Mouse (Mus musculus) hindbrain, postnatal 0 days (tissue): ENCODE data around the gene Rassf1. TPM values are rescaled to one million over a fixed set of nuclear protein-coding genes. Genes with fewer than 3 reads are reported as not detected.

ENCODE experiments used
- ATAC-seq: fragments of 200-750 bp; cut with Nextera tagmentation; 2 replicates; pipeline ENCODE4 v1.8.0; 2017; ENCODE audit warnings: mild to moderate bottlenecking, moderate TSS enrichment, moderate library complexity
- DNase-seq: peaks from one replicate; pipeline ENCODE4 v3.0.0-alpha.2; 2015; ENCODE audit warnings: low spot score
- H3K27ac ChIP-seq: fragments of 300-500 bp; sonication (generic); 2 replicates; pipeline ENCODE4 v1.5.1; 2014; ENCODE audit warnings: mild to moderate bottlenecking
- H3K27me3 ChIP-seq: fragments of 300-500 bp; sonication (generic); 2 replicates; pipeline ENCODE4 v1.6.1; 2014; ENCODE audit warnings: low read length, mixed read lengths; ENCODE audit not compliant: insufficient read depth
- H3K36me3 ChIP-seq: fragments of 300-500 bp; sonication (generic); 2 replicates; pipeline ENCODE4 v1.6.1; 2014; ENCODE audit warnings: low read length, mixed read lengths; ENCODE audit not compliant: insufficient read depth
- H3K4me1 ChIP-seq: fragments of 300-500 bp; sonication (generic); 2 replicates; pipeline ENCODE4 v1.6.1; 2014; ENCODE audit warnings: antibody characterized with exemption, low read length, mixed read lengths; ENCODE audit not compliant: insufficient read depth
- H3K4me2 ChIP-seq: fragments of 300-500 bp; sonication (generic); 2 replicates; pipeline ENCODE4 v1.6.1; 2014; ENCODE audit warnings: low read depth, mild to moderate bottlenecking, low read length, moderate library complexity, mixed read lengths
- H3K4me3 ChIP-seq: fragments of 300-500 bp; sonication (generic); 2 replicates; pipeline ENCODE4 v1.5.1; 2014; ENCODE audit warnings: low read length
- H3K9ac ChIP-seq: fragments of 300-500 bp; sonication (generic); replicated peaks from 2 replicates; pipeline ENCODE4 v1.6.1; 2014; ENCODE audit warnings: mild to moderate bottlenecking, low read length, moderate library complexity, mixed read lengths
- H3K9me3 ChIP-seq: fragments of 300-500 bp; sonication (generic); 2 replicates; pipeline ENCODE4 v1.6.1; 2016; ENCODE audit warnings: low read length, mixed read lengths
- CTCF ChIP-seq: IDR thresholded peaks from 2 replicates; pipeline ENCODE4 v1.5.1; 2016; ENCODE audit warnings: antibody characterized with exemption, control low read depth, low read depth
- WGBS: fragments of 180-500 bp; shearing (Covaris S2); extraction: QIAGEN DNeasy Blood & Tissue Kit; methylation state at CpG from one replicate; pipeline ENCODE4 v1.1.7; 2014; 5-methylcytosine and 5-hydroxymethylcytosine counted together
- polyA plus RNA-seq: library from polyadenylated mRNA; unstranded; fragments of >200 nt; fragmentation: Nextera tagmentation; extraction: Ambion mirVana; gene quantifications from 2 replicates; pipeline ENCODE4 v1.2.1, GENCODE M21; 2015
- total RNA-seq: library from RNA; depleted of rRNA; stranded (reverse); fragments of >200 nt; gene quantifications from 2 replicates; pipeline ENCODE4 v1.2.3, GENCODE M21; 2014

Rassf1 gene
- total and polyA plus RNA-seq, 2 experiments from 2014 or later: 17.6 to 30.3 TPM

GRCm38 (mm10) chr9:107526198-107527026 is 24.9 kb upstream of the Rassf1 start:
- TF ChIP-seq CTCF: peak; percentile 51
- Histone ChIP-seq H3K27me3 (no peaks in the 10 kb centered on the region), H3K4me2 (peak overlapping the region; percentile 49), H3K36me3 (0 out of 2 replicates have a peak, but pooled peaks cover 4% of the 10 kb centered on the region), H3K4me1 (peaks cover 13% of the 10 kb centered on the region), H3K27ac (no peak overlapping the region), H3K9ac (peak overlapping the region; percentile 28), H3K9me3 (no peaks in the 10 kb centered on the region), H3K4me3 (peak overlapping the region; percentile 27)
- 9% methylated on average over 43 of the region's 44 CpGs for WGBS
- ATAC-seq (peak; percentile 78), DNase-seq (peak; percentile 76)

- no peaks in the 10 kb centered on the region for H3K9me3 ChIP-seq
- peak within 1 kb of the TSS; percentile 90 for H3K27ac ChIP-seq
- peaks cover 13% of the 10 kb centered on the region; the same call in 1 of the 2 replicates for H3K36me3 ChIP-seq
- no peak for TF ChIP-seq CTCF
- peak within 1 kb of the TSS; percentile 86 for H3K9ac ChIP-seq
- H3K4me2 ChIP-seq: peak within 1 kb of the TSS; percentile 98
- peak within 1 kb of the TSS; percentile 90 for H3K4me3 ChIP-seq
- no peaks in the 10 kb centered on the region for H3K27me3 ChIP-seq
- DNase-seq: peak; percentile 99
- under 1% methylated on average over 46 of the region's 48 CpGs for WGBS
- ATAC-seq: peak; percentile 99
- peaks cover 26% of the 10 kb centered on the region for H3K4me1 ChIP-seq
Measured at GRCm38 (mm10) chr9:107533791-107534407, 17.5 kb upstream of the Rassf1 start, which contains the start of gene Tmem115. TSS of gene Tmem115 (plus strand) at chr9:107533945.

- DNase-seq: peak; percentile 59
- H3K4me2 ChIP-seq: peak overlapping the region; percentile 98
Measured at GRCm38 (mm10) chr9:107534408-107535202, 16.8 kb upstream of the Rassf1 start.

GRCm38 (mm10) chr9:107538231-107538630 is 13.1 kb upstream of the Rassf1 start:
- WGBS: 78% methylated on average over 7 of the region's 7 CpGs

More at GRCm38 (mm10) chr9:107534408-107535202, 16.8 kb upstream of the Rassf1 start:
- Histone ChIP-seq H3K9me3 (no peaks in the 10 kb centered on the region), H3K27ac (peak overlapping the region; percentile 90), H3K27me3 (no peaks in the 10 kb centered on the region), H3K9ac (peak overlapping the region; percentile 86), H3K4me3 (peak overlapping the region; percentile 90), H3K4me1 (peaks cover 26% of the 10 kb centered on the region), H3K36me3 (peaks cover 18% of the 10 kb centered on the region; the same call in 1 of the 2 replicates)
- under 1% methylated on average over 40 of the region's 40 CpGs for WGBS
- no peak for TF ChIP-seq CTCF
- no peak for ATAC-seq

GRCm38 (mm10) chr9:107538711-107539110 is 12.6 kb upstream of the Rassf1 start:
- no peak for TF ChIP-seq CTCF
- Histone ChIP-seq H3K27me3 (no peaks in the 10 kb centered on the region), H3K27ac (no peak overlapping the region), H3K4me3 (no peak overlapping the region), H3K4me2 (no peak overlapping the region), H3K9ac (no peak overlapping the region), H3K9me3 (no peaks in the 10 kb centered on the region), H3K4me1 (peaks cover 39% of the 10 kb centered on the region), H3K36me3 (peaks cover 18% of the 10 kb centered on the region; the same call in 1 of the 2 replicates)
- no peak for ATAC-seq
- no peak for DNase-seq
- WGBS: 91% methylated on average over 3 of the region's 3 CpGs

More at GRCm38 (mm10) chr9:107538231-107538630, 13.1 kb upstream of the Rassf1 start:
- Histone ChIP-seq H3K9ac (no peak overlapping the region), H3K27me3 (no peaks in the 10 kb centered on the region), H3K4me1 (peaks cover 39% of the 10 kb centered on the region), H3K9me3 (no peaks in the 10 kb centered on the region), H3K4me2 (no peak overlapping the region), H3K36me3 (peaks cover 18% of the 10 kb centered on the region; the same call in 1 of the 2 replicates), H3K4me3 (no peak overlapping the region), H3K27ac (no peak overlapping the region)
- DNase-seq (no peak), ATAC-seq (no peak)
- TF ChIP-seq CTCF: no peak

GRCm38 (mm10) chr9:107539940-107540339 is 11.4 kb upstream of the Rassf1 start:
- Histone ChIP-seq H3K27me3 (no peaks in the 10 kb centered on the region), H3K4me1 (peaks cover 38% of the 10 kb centered on the region), H3K36me3 (peaks cover 18% of the 10 kb centered on the region; the same call in 1 of the 2 replicates), H3K9ac (no peak overlapping the region), H3K9me3 (no peaks in the 10 kb centered on the region), H3K4me2 (no peak overlapping the region), H3K4me3 (no peak overlapping the region), H3K27ac (no peak overlapping the region)
- 93% methylated on average over 8 of the region's 8 CpGs for WGBS
- no peak for DNase-seq
- no peak for TF ChIP-seq CTCF
- ATAC-seq: no peak
